Mouse (Mus musculus) gastrocnemius, postnatal 4 days (tissue): ENCODE measurements around the gene Zfp691. TPM values are rescaled to one million over a fixed set of nuclear protein-coding genes. Genes with fewer than 3 reads are reported as not detected.

ENCODE experiments used
- DNase-seq, 2 experiments: peaks; one replicate each; pipeline ENCODE4 v3.0.0; 2021 to 2022; ENCODE audit warnings: low spot score in 2 of 2, mixed read lengths in 2 of 2
- microRNA-seq: library from miRNA; unstranded; fragments of <30 nt; microRNA quantifications from one replicate; pipeline ENCODE4 v1.2.0, GENCODE M21; 2021
- total RNA-seq, 2 experiments: library from RNA; stranded (reverse); gene quantifications; 2 replicates each; pipeline ENCODE4 v1.2.3; 2021

Gene Zfp691
- total RNA-seq, 2 experiments from 2014 or later, result 8.0 to 9.5 TPM

GRCm38 (mm10) chr4:119127229-119127628, 46.8 kb downstream of the Zfp691 start:
- DNase-seq, result no peak

GRCm38 (mm10) chr4:119125577-119126270, 48.3 kb downstream of the Zfp691 start:
- no peak for DNase-seq

GRCm38 (mm10) chr4:119124771-119125273, 49.2 kb downstream of the Zfp691 start:
- no peak for DNase-seq

- DNase-seq, result peak in 1 of 2 experiments; percentile 61
Measured at GRCm38 (mm10) chr4:119121249-119121648, 52.7 kb downstream of the Zfp691 start.

GRCm38 (mm10) chr4:119120095-119120494, 53.9 kb downstream of the Zfp691 start:
- DNase-seq, result no peak

Small RNA genes lying within 50 kb of the gene (microRNA-seq; reads per million reads assigned to microRNA genes)
- not detected for gene Mir1957a

Other genes with a start within 250 kb of the Zfp691 start
- gene Olfr1328, start 235.6 kb downstream of the Zfp691 start, total RNA-seq, result not detected
- gene Lao1, start 212.6 kb downstream of the Zfp691 start, total RNA-seq, result not detected
- 1 to 10 TPM; 5.8 to 7.0 TPM for gene Slc2a1, start 65.5 kb downstream of the Zfp691 start, total RNA-seq
- 1 to 10 TPM in 1 of 2 experiments, under 1 TPM in 1; 0.54 to 1.9 TPM for gene Ermap, start 15.8 kb upstream of the Zfp691 start, total RNA-seq
- 10 to 100 TPM; 61.1 to 64.6 TPM for gene Svbp, start 21.1 kb upstream of the Zfp691 start, total RNA-seq
- not detected for gene Tmem269, start 44.0 kb upstream of the Zfp691 start, total RNA-seq
- 10 to 100 TPM; 21.2 to 21.3 TPM for gene AU022252, start 58.5 kb upstream of the Zfp691 start, total RNA-seq
- gene P3h1, start 58.7 kb upstream of the Zfp691 start, total RNA-seq, result 10 to 100 TPM; 45.6 to 49.3 TPM
- 10 to 100 TPM; 15.4 to 19.0 TPM for gene Cldn19, start 81.2 kb upstream of the Zfp691 start, total RNA-seq
- 100 to 1,000 TPM; 605 to 611 TPM for gene Ybx1, start 120.4 kb upstream of the Zfp691 start, total RNA-seq
- 10 to 100 TPM; 18.0 to 21.9 TPM for gene Ppih, start 146.4 kb upstream of the Zfp691 start, total RNA-seq
- under 1 TPM; 0.44 to 0.61 TPM for gene Ccdc30, start 241.3 kb upstream of the Zfp691 start, total RNA-seq
- 1 to 10 TPM; 5.7 to 6.0 TPM for gene Ppcs, start 248.2 kb upstream of the Zfp691 start, total RNA-seq
- not detected for gene Zmynd12, start 248.6 kb upstream of the Zfp691 start, total RNA-seq